Mouse (Mus musculus): ENCODE measurements at regions not wholly inside any gene's neighbourhood (a gene's known extent, or its start where the extent isn't known, plus 50 kb on each side); places are given as distances from the start of the nearest gene placed in this dataset.

DNA sequence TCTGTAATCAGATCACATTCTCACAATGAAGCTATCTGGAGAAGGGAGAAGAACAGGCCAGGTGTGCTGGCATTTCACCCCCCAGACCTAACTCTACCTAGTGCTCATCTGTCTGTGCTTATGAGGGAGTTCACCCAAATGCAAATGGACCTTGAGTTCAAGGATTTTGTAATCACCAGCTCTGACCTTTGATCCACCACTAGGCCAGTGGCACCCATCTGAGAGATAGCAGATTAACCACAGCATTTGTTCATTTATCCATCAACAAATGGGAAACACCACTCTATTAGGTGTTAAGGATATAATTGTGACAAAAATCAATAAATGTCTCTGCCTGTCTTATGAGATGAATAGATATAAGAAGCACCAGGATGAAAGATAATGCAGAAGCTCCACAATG, 255.7 kb upstream of the Plxna2 start:
- TF ChIP-seq CTCF (IDR thresholded peaks at IDR 0.05; ENCODE audit: low read depth, low read length) (no peak), GATA1 (IDR thresholded peaks at IDR 0.05; ENCODE audit: borderline replicate concordance, low read length) (no peak)
